ENCODE assay signal across 17 mouse cellular contexts in genomic region chr4:105164952-105165351, GRCm38 (mm10). TPM values are rescaled to one million over a fixed set of nuclear protein-coding genes. Genes with fewer than 3 reads are reported as not detected.
DNase-seq lines count a peak whose midpoint lies in the region; ATAC-seq and TF ChIP-seq lines count a peak whose summit lies in the region.
"Had no signal": no experiment of that assay in that cellular context is flagged by ENCODE, and none has a peak within 500 bp of the region (broad histone marks: within the 10 kb centered on the region; RNA-seq: fewer than 3 reads in every experiment).

No protein-coding gene starts in this region.

- peaks cover 89% of the 10 kb centered on the region for H3K4me1 ChIP-seq in forebrain, embryonic 10.5 days
- H3K4me1 ChIP-seq in forebrain, embryonic 11.5 days (replicated peaks; ENCODE audit: control insufficient read depth, insufficient read depth, low read length) = peaks cover 39% of the 10 kb centered on the region

- H3K4me2 ChIP-seq in forebrain, embryonic 11.5 days (ENCODE audit: low read depth, low read length, severe bottlenecking) = no peak overlapping the region
- H3K4me2 ChIP-seq: limb, embryonic 15.5 days; lung, embryonic 15.5 days; neural tube, embryonic 15.5 days had no signal

- peaks cover 59% of the 10 kb centered on the region for H3K36me3 ChIP-seq in forebrain, embryonic 10.5 days (replicated peaks)
- peaks cover 3% of the 10 kb centered on the region; the same call in 1 of the 2 replicates for H3K36me3 ChIP-seq in forebrain, embryonic 11.5 days (ENCODE audit: control insufficient read depth, insufficient read depth, low read length)
- H3K36me3 ChIP-seq: limb, embryonic 15.5 days; neural tube, embryonic 15.5 days had no signal

- no peaks in the 10 kb centered on the region for H3K9me3 ChIP-seq in forebrain, embryonic 10.5 days
- no peaks in the 10 kb centered on the region for H3K9me3 ChIP-seq in forebrain, embryonic 11.5 days (ENCODE audit: control insufficient read depth, low read length)
- H3K9me3 ChIP-seq: limb, embryonic 15.5 days; lung, embryonic 15.5 days; megakaryocyte, embryonic 14.5 days; neural tube, embryonic 15.5 days had no signal

- 96% methylated on average over 6 of the region's 6 CpGs for WGBS in forebrain, embryonic 10.5 days
- 90% methylated on average over 6 of the region's 6 CpGs for WGBS in forebrain, embryonic 11.5 days

- no peak for ATAC-seq in forebrain, embryonic 11.5 days (replicated peaks; ENCODE audit: low FRiP score)
- ATAC-seq in neutrophil, adult 5-6 weeks (ENCODE audit: extremely low read depth, insufficient number of reproducible peaks, low FRiP score, poor library complexity, severe bottlenecking) = peak; percentile 57; the same call in 1 of the 2 replicates
- ATAC-seq: hindbrain, embryonic 16.5 days had no signal

- no peak overlapping the region for H3K4me3 ChIP-seq in forebrain, embryonic 10.5 days
- H3K4me3 ChIP-seq in forebrain, embryonic 11.5 days (ENCODE audit: low read depth, low read length) = no peak overlapping the region
- H3K4me3 ChIP-seq in layer of hippocampus, adult 2 months = peak overlapping the region; percentile 24; the same call in 1 of the 2 replicates
- H3K4me3 ChIP-seq: limb, embryonic 15.5 days; lung, embryonic 15.5 days; megakaryocyte, embryonic 14.5 days; neural tube, embryonic 15.5 days had no signal

- TF ChIP-seq CTCF in layer of hippocampus, adult 2 months (conservative IDR thresholded peaks at IDR 0.05) = peak; percentile 51

- H3K27ac ChIP-seq in forebrain, embryonic 10.5 days = 0 out of 2 replicates have a peak overlapping the region, but pooled peaks have one; percentile 22
- H3K27ac ChIP-seq in forebrain, embryonic 11.5 days (ENCODE audit: low read depth, low read length) = no peak overlapping the region
- H3K27ac ChIP-seq in layer of hippocampus, adult 2 months = no peak overlapping the region
- H3K27ac ChIP-seq: limb, embryonic 15.5 days; lung, embryonic 15.5 days; neural tube, embryonic 15.5 days had no signal

- no peak overlapping the region for H3K9ac ChIP-seq in forebrain, embryonic 11.5 days (ENCODE audit: low read length)
- H3K9ac ChIP-seq: limb, embryonic 15.5 days; lung, embryonic 15.5 days; neural tube, embryonic 15.5 days had no signal

- H3K27me3 ChIP-seq in forebrain, embryonic 10.5 days (ENCODE audit: poor library complexity, severe bottlenecking) = no peaks in the 10 kb centered on the region
- no peaks in the 10 kb centered on the region for H3K27me3 ChIP-seq in forebrain, embryonic 11.5 days (ENCODE audit: control insufficient read depth, insufficient read depth, low read length)
- H3K27me3 ChIP-seq: limb, embryonic 15.5 days; lung, embryonic 15.5 days; megakaryocyte, embryonic 14.5 days; neural tube, embryonic 15.5 days had no signal

- DNase-seq in forebrain, embryonic 10.5 days (ENCODE audit: extremely low spot score, low spot score) = no peak
- no peak for DNase-seq in forebrain, embryonic 11.5 days (ENCODE audit: low spot score)
- DNase-seq in layer of hippocampus, adult 2 months (ENCODE audit: low spot score in 2 of 2) = no peak
- DNase-seq in layer of hippocampus, postnatal 25 days (ENCODE audit: extremely low spot score in 1 of 2, low spot score in 1 of 2) = no peak
- peak; percentile 58 for DNase-seq in R1 (ENCODE audit: low read depth, low spot score)
- DNase-seq in cerebellum, adult 11 months = no peak
- DNase-seq in cerebellum, postnatal 10 days = no peak
- DNase-seq: adrenal gland, adult 8-10 months; cerebellum, postnatal 14 days; kidney, postnatal 10 days; thymus, postnatal 4 days had no signal

RNA-seq across cellular contexts. Expression of gene Plpp3, which starts 7.8 kb away (rescaled TPM):
- polyA plus RNA-seq in forebrain, embryonic 10.5 days (2016; fragmentation: Nextera tagmentation; extraction: Ambion mirVana) = 57.2 and 59.4 TPM in 2 replicates
- polyA plus RNA-seq in forebrain, embryonic 11.5 days (2014; fragmentation: Nextera tagmentation; extraction: Ambion mirVana) = 69.9 and 71.6 TPM in 2 replicates
- total RNA-seq in layer of hippocampus, adult 2 months (2021) = 100 to 1,000 TPM; 197 to 198 TPM
- total RNA-seq in layer of hippocampus, postnatal 25 days (2021) = 100 to 1,000 TPM; 202 to 209 TPM
- total RNA-seq in neutrophil, adult 5-6 weeks (2017) = 3.0 and 3.1 TPM in 2 replicates

RNA-seq across cellular contexts. Expression of gene Prkaa2, which starts 55.3 kb away (rescaled TPM):
- polyA plus RNA-seq in forebrain, embryonic 10.5 days (2016; fragmentation: Nextera tagmentation; extraction: Ambion mirVana) = 1.2 and 1.7 TPM in 2 replicates
- polyA plus RNA-seq in forebrain, embryonic 11.5 days (2014; fragmentation: Nextera tagmentation; extraction: Ambion mirVana) = 2.5 and 3.3 TPM in 2 replicates
- total RNA-seq in layer of hippocampus, adult 2 months (2021) = 10 to 100 TPM; 16.6 to 18.0 TPM
- total RNA-seq in layer of hippocampus, postnatal 25 days (2021) = 10 to 100 TPM; 16.3 to 18.6 TPM
- total RNA-seq in neutrophil, adult 5-6 weeks (2017) = 0.12 and 0.25 TPM in 2 replicates

Comparison
In these comparisons a context has a peak if more than half of its experiments do, and no peak if none do; other contexts are left out.
1. RNA of gene Plpp3, which starts 7.8 kb away (total RNA-seq): 202 to 209 TPM in layer of hippocampus, postnatal 25 days and 197 to 198 TPM in layer of hippocampus, adult 2 months; 3.0 to 3.1 TPM in neutrophil, adult 5-6 weeks; every median in the first group is over 10 times any median in the second.
2. RNA of gene Prkaa2, which starts 55.3 kb away (total RNA-seq): 16.3 to 18.6 TPM in layer of hippocampus, postnatal 25 days and 16.6 to 18.0 TPM in layer of hippocampus, adult 2 months; 0.12 to 0.25 TPM in neutrophil, adult 5-6 weeks; every median in the first group is over 10 times any median in the second.